Mouse (Mus musculus) ES-E14 (cell line): ENCODE results near the gene Zdhhc17.

Experiments used
- CHD2 ChIP-seq: IDR thresholded peaks from 2 replicates; pipeline ENCODE4 v1.6.1; 2014; ENCODE audit warnings: mild to moderate bottlenecking, low read depth, low read length, inconsistent platforms
- HCFC1 ChIP-seq: IDR thresholded peaks from 2 replicates; pipeline ENCODE4 v1.6.1; 2012; ENCODE audit warnings: low read length, inconsistent platforms, borderline replicate concordance; ENCODE audit not compliant: insufficient read depth
- MAFK ChIP-seq: IDR thresholded peaks from 2 replicates; pipeline ENCODE4 v1.6.1; 2014; ENCODE audit warnings: mild to moderate bottlenecking, low read depth, low read length, inconsistent platforms; ENCODE audit not compliant: insufficient read depth
- ZC3H11A ChIP-seq: IDR thresholded peaks from 2 replicates; pipeline ENCODE4 v1.6.1; 2012; ENCODE audit warnings: low read depth, mild to moderate bottlenecking, inconsistent platforms, low read length, borderline replicate concordance
- ZNF384 ChIP-seq: IDR thresholded peaks from 2 replicates; pipeline ENCODE4 v1.6.1; 2012; ENCODE audit warnings: low read depth, low read length, inconsistent platforms

GRCm38 (mm10) chr10:110940740-110941398 is 69.1 kb downstream of the Zdhhc17 start:
- TF ChIP-seq ZNF384 (no peak), ZC3H11A (no peak), HCFC1 (no peak), MAFK (no peak), CHD2 (no peak)
